Mouse (Mus musculus) forebrain, embryonic 12.5 days (tissue): Measurements from ENCODE around the gene Ncbp3. TPM values are rescaled to one million over a fixed set of nuclear protein-coding genes. Genes with fewer than 3 reads are reported as not detected.
A peak's percentile ranks its signal among the peaks of the same experiment; 100 is the strongest.

Experiments used
- ATAC-seq: fragments of 200-750 bp; cut with Nextera tagmentation; 2 replicates; pipeline ENCODE4 v1.8.0; 2017; ENCODE audit warnings: moderate TSS enrichment; ENCODE audit not compliant: low FRiP score
- H3K27ac ChIP-seq: fragments of 300-500 bp; sonication (generic); 2 replicates; pipeline ENCODE4 v1.5.1; 2016; ENCODE audit warnings: mild to moderate bottlenecking
- H3K27me3 ChIP-seq: fragments of 300-500 bp; sonication (generic); 2 replicates; pipeline ENCODE4 v1.6.1; 2016; ENCODE audit warnings: mild to moderate bottlenecking
- H3K36me3 ChIP-seq: fragments of 300-500 bp; sonication (generic); replicated peaks from 2 replicates; pipeline ENCODE4 v1.6.1; 2016; ENCODE audit warnings: mild to moderate bottlenecking
- H3K4me1 ChIP-seq: fragments of 300-500 bp; sonication (generic); 2 replicates; pipeline ENCODE4 v1.6.1; 2016
- H3K4me2 ChIP-seq: fragments of 300-500 bp; sonication (generic); 2 replicates; pipeline ENCODE4 v1.6.1; 2016; ENCODE audit warnings: mild to moderate bottlenecking, moderate library complexity
- H3K4me3 ChIP-seq: fragments of 300-500 bp; sonication (generic); replicated peaks from 2 replicates; pipeline ENCODE4 v1.5.1; 2016; ENCODE audit warnings: mild to moderate bottlenecking
- H3K9ac ChIP-seq: fragments of 300-500 bp; sonication (generic); 2 replicates; pipeline ENCODE4 v1.6.1; 2016; ENCODE audit warnings: mild to moderate bottlenecking
- H3K9me3 ChIP-seq: fragments of 300-500 bp; sonication (generic); 2 replicates; pipeline ENCODE4 v1.6.1; 2016
- WGBS: fragments of 180-500 bp; shearing (Covaris S2); methylation state at CpG from one replicate; pipeline ENCODE4 v1.1.7; 2016; 5-methylcytosine and 5-hydroxymethylcytosine counted together
- polyA plus RNA-seq: library from polyadenylated mRNA; unstranded; fragments of >200 nt; fragmentation: Nextera tagmentation; extraction: Ambion mirVana; gene quantifications from 2 replicates; pipeline ENCODE4 v1.2.1, GENCODE M21; 2016

The Ncbp3 gene
- polyA plus RNA-seq, 1 experiment from 2014 or later = 13.6 TPM

DNA sequence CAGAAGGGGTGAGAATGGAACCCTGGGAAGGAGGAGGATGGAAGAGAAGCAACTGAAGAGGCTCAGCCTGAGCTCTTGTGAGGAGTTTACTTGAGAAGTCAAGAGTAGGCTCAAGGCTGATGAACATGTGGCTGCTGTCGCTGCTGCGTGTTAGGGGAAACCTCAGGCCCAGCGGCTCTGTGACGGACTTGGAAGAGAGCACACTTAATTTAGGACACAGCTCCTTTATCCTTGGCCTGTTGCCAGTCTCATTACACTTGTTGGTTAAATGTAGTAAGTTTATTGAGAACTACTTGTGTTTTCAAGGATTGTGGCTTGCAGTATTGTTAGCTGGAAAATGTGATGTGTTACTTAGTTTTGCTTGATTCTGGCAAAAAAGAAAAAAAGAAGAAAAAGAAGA is 29.1 kb downstream of the Ncbp3 start:
- 80% methylated on average over 4 of the region's 4 CpGs for WGBS
- Histone ChIP-seq H3K27me3 (no peaks in the 10 kb centered on the region), H3K9ac (no peak overlapping the region), H3K4me1 (no peaks in the 10 kb centered on the region), H3K4me2 (no peak overlapping the region), H3K4me3 (no peak overlapping the region), H3K36me3 (peaks cover 89% of the 10 kb centered on the region), H3K9me3 (no peaks in the 10 kb centered on the region), H3K27ac (no peak overlapping the region)
- ATAC-seq = no peak

DNA sequence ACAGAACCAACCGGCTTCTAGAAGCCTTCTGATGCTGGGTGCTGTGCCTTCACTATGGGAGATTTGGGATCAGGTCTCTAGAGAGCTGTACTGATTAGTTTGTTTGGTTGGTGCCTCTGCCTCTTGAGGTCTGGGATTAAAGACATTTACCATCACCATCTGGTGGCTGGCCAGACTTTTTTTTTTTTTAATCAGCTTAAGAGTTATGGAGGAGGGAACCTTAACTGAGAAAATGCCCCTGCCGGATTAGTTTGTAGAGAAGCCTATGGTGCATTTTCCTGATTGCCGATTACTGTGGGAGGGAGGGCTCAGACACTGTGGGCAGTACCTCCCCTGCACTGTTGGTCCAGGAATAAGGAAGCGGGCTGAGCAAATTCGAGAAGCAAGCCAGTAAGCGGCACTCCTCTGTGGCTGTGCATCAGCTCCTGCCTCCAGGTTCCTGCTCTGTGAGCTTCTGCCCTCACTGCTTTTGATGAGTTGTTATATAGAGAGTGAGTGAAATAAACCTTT is 29.7 kb downstream of the Ncbp3 start:
- no peak overlapping the region for H3K9ac ChIP-seq
- H3K4me2 ChIP-seq = no peak overlapping the region
- H3K4me1 ChIP-seq = no peaks in the 10 kb centered on the region
- ATAC-seq = no peak
- H3K4me3 ChIP-seq = no peak overlapping the region
- no peaks in the 10 kb centered on the region for H3K27me3 ChIP-seq
- H3K27ac ChIP-seq = no peak overlapping the region
- WGBS = 80% methylated on average over 6 of the region's 6 CpGs
- no peaks in the 10 kb centered on the region for H3K9me3 ChIP-seq
- H3K36me3 ChIP-seq = peaks cover 94% of the 10 kb centered on the region

DNA sequence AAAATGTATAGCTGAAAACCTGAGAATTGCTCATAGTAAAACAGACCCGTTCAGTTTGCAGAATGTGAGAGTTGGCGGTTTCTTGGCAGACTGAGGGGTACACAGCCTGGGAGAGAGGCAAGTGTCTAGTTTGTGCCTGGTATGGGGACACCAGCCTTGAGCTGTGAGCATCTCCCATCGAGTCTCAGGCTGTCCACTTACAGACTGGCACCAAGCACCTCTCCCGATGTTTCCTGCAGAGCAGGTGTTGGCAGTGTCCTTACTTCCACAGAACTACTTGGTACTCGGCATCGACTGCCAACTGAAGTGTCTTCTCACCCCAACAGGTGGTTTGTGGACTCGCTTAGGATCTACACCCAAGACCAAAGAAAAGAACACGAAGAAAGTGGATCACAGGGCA is 31.0 kb downstream of the Ncbp3 start:
- 92% methylated on average over 8 of the region's 8 CpGs for WGBS
- Histone ChIP-seq H3K9ac (no peak overlapping the region), H3K27ac (no peak overlapping the region), H3K36me3 (peaks cover 88% of the 10 kb centered on the region), H3K4me2 (no peak overlapping the region), H3K27me3 (no peaks in the 10 kb centered on the region), H3K4me3 (no peak overlapping the region), H3K9me3 (no peaks in the 10 kb centered on the region), H3K4me1 (no peaks in the 10 kb centered on the region)
- no peak for ATAC-seq

DNA sequence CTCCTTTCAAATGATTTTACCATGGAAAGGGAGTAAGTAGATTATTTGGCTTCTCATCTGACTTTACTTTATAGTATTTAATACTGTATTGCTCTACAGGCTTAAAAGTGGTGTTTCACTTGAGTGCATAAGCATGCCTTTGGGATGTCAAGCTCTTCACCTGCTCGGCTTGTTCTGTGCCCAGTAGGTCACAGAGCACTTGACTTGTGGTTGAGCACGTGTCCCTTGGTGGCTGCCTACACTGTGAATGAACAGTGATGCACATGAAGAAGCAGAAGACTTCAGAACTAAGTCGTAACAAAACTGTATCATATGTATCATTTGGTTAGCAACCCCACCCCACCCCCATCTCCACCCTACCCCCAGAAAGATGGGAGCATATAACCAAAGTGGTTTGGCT is 32.7 kb downstream of the Ncbp3 start:
- no peak overlapping the region for H3K27ac ChIP-seq
- no peaks in the 10 kb centered on the region for H3K27me3 ChIP-seq
- no peaks in the 10 kb centered on the region for H3K4me1 ChIP-seq
- no peak for ATAC-seq
- H3K4me2 ChIP-seq = no peak overlapping the region
- H3K9me3 ChIP-seq = no peaks in the 10 kb centered on the region
- H3K36me3 ChIP-seq = peaks cover 79% of the 10 kb centered on the region
- H3K4me3 ChIP-seq = no peak overlapping the region
- H3K9ac ChIP-seq = no peak overlapping the region
- 86% methylated on average over 3 of the region's 3 CpGs for WGBS

DNA sequence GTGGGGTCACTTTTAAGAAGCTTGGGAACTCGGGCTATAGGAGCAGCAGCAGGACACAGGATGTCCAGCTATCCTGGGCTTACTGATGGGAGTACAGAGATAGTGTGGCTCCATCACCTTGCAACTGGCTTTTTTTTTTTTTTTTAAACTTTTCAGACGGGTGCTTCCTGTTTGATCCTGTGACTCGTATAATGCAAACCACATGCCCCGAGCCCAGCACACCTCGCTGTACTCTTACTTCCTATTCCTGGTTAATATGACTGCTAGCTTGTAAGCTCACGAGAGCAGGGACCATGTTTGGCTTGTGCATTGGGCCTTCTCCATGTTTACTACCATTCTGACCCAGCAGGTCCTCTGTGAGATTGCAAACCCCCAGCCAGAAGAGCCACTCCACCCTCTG is 36.7 kb downstream of the Ncbp3 start:
- Histone ChIP-seq H3K27ac (peak overlapping the region; percentile 68), H3K4me3 (no peak overlapping the region), H3K36me3 (peaks cover 53% of the 10 kb centered on the region), H3K4me1 (peaks cover 9% of the 10 kb centered on the region; the same call in 1 of the 2 replicates), H3K4me2 (no peak overlapping the region), H3K27me3 (no peaks in the 10 kb centered on the region), H3K9ac (no peak overlapping the region), H3K9me3 (no peaks in the 10 kb centered on the region)
- 84% methylated on average over 6 of the region's 6 CpGs for WGBS
- no peak for ATAC-seq

DNA sequence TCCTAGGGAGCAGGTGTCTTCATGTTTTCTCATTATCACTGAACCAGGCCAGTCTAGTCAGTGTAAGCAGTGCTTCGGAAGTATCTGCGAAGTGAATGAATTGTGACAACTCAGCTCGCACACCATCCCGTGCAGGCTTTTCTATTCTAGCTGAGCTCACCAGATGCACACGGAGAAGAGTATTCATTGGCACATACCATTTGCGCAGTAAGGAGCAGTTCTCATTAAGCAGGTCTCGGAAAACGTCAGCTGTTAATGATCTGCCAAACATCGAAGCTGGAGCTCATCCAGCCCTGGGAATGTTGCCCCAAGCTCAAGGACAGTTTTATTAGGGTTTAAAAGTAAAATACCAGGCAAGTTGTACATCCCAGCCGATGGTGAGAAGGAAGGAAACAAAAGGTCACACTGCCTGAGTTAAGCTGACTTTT is 37.2 kb downstream of the Ncbp3 start:
- 77% methylated on average over 10 of the region's 10 CpGs for WGBS
- H3K36me3 ChIP-seq = peaks cover 49% of the 10 kb centered on the region
- H3K27ac ChIP-seq = peak overlapping the region; percentile 68; the same call in 1 of the 2 replicates
- no peaks in the 10 kb centered on the region for H3K9me3 ChIP-seq
- no peak overlapping the region for H3K9ac ChIP-seq
- ATAC-seq = no peak
- no peak overlapping the region for H3K4me2 ChIP-seq
- no peaks in the 10 kb centered on the region for H3K27me3 ChIP-seq
- H3K4me1 ChIP-seq = peaks cover 9% of the 10 kb centered on the region; the same call in 1 of the 2 replicates
- H3K4me3 ChIP-seq = no peak overlapping the region

DNA sequence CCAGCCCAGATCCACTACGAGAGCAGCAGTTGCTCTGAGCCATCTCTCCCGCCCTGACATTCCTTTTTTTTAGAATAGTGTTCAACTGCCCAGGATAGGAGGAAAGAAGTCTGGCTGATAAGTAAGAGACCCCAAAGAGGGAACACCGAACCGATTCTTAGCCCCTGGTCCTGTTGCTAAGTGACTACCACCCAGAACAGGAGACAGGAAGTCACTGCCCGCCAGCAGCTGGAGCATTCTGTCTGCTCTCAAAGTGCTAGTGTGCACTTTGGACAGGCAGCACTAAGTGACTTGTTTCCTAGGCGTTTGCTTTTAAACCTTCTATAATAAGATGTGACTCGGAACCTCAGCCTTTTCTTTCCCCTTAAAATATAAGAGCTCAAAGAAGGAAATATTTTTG is 37.8 kb downstream of the Ncbp3 start:
- Histone ChIP-seq H3K4me3 (no peak overlapping the region), H3K27ac (no peak overlapping the region), H3K9ac (no peak overlapping the region), H3K4me1 (peaks cover 9% of the 10 kb centered on the region; the same call in 1 of the 2 replicates), H3K9me3 (no peaks in the 10 kb centered on the region), H3K36me3 (peaks cover 44% of the 10 kb centered on the region), H3K4me2 (no peak overlapping the region), H3K27me3 (no peaks in the 10 kb centered on the region)
- WGBS = 84% methylated on average over 7 of the region's 7 CpGs
- ATAC-seq = no peak

DNA sequence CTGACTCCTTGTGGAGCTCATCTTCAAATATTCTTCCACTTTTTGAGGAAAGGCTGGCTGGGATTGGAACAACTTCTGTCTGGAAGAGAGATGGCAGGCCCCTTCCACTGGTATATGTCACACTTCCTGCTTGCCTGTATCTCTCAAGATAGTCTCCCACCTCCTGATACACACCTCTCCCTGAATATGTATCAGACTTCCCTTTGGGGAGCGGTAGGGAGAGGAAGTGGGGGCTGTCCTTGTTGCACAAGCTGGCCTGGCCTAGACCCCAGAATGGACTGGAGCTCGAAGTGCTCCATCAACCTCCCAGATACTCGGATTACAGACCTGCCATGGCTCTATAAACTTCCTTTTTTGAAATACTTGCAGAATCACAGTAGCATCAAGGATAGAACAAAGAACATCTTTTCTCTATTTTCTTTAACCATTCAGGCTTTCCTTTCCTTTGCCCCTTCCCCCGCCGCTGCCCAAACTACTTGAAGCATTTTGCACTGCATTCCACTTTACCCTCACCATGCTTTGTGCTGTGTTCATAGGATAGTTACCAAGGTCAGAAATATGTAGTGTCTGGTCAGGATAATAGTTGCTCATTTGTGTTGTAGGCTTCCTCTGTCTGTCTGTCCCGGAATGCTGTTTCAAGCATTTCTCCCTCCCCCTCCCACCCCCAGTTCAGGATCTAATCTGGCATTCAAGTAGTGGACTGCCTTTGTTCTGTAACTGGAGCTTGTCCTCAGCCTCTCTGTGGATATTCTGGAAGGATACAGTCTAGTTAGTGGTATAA is 40.3 kb downstream of the Ncbp3 start:
- Histone ChIP-seq H3K4me3 (no peak overlapping the region), H3K9ac (no peak overlapping the region), H3K27me3 (no peaks in the 10 kb centered on the region), H3K4me1 (peaks cover 9% of the 10 kb centered on the region; the same call in 1 of the 2 replicates), H3K36me3 (peaks cover 20% of the 10 kb centered on the region), H3K4me2 (no peak overlapping the region), H3K27ac (no peak overlapping the region), H3K9me3 (no peaks in the 10 kb centered on the region)
- ATAC-seq = no peak
- 46% methylated on average over 6 of the region's 6 CpGs for WGBS

DNA sequence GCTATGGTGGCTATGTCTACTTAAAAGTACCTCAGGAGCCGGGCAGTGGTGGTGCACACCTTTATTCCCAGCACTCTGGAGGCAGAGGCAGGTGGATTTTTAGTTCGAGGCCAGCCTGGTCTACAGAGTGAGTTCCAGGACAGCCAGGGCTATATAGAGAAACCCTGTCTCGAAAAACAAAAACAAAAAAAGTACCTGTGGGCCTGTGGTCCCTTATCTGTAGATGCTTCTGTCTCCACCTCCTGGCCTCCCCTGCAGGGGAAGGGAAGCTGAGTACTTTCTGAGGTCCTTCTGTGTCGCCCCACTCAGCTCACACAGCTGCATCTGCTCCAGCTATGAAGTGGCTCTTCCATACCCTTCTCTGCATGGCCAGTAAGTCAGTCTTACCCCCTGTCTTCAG is 42.7 kb downstream of the Ncbp3 start, which contains the start of gene Itgae:
Gene Itgae (plus strand): TSS at position 301 of the 400 bp plus-strand sequence.
- no peak within 1 kb of the TSS for H3K9ac ChIP-seq
- no peak for ATAC-seq
- H3K36me3 ChIP-seq = peaks cover 10% of the 10 kb centered on the region
- H3K4me2 ChIP-seq = no peak within 1 kb of the TSS
- H3K27ac ChIP-seq = no peak within 1 kb of the TSS
- H3K27me3 ChIP-seq = no peaks in the 10 kb centered on the region
- 89% methylated on average over 4 of the region's 4 CpGs for WGBS
- no peak within 1 kb of the TSS for H3K4me3 ChIP-seq
- H3K4me1 ChIP-seq = peaks cover 9% of the 10 kb centered on the region; the same call in 1 of the 2 replicates
- no peaks in the 10 kb centered on the region for H3K9me3 ChIP-seq

DNA sequence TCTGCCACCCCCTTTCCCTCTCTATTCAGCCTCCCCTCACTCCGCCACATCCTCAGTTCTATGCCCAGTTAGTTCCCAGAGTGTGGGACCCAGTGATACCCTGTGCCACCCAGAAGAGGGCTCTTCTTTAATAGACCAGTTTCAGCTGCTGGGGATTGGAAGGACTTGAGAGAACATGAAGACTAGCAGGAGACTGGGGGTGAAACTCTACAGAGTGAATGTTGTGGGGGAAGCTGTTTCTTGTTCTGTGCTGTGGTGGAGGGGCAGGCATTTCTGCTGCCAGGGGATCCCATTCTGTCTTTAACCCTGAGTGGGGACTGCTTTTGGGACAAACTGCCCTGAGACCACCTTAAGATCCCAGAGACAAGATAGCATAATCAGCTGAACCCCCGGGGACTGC is 43.2 kb downstream of the Ncbp3 start:
- no peak overlapping the region for H3K4me2 ChIP-seq
- H3K36me3 ChIP-seq = peaks cover 7% of the 10 kb centered on the region; the same call in 1 of the 2 replicates
- no peak overlapping the region for H3K27ac ChIP-seq
- no peak overlapping the region for H3K9ac ChIP-seq
- H3K9me3 ChIP-seq = no peaks in the 10 kb centered on the region
- H3K4me1 ChIP-seq = peaks cover 9% of the 10 kb centered on the region; the same call in 1 of the 2 replicates
- no peak overlapping the region for H3K4me3 ChIP-seq
- ATAC-seq = no peak
- 88% methylated on average over 2 of the region's 2 CpGs for WGBS
- no peaks in the 10 kb centered on the region for H3K27me3 ChIP-seq

DNA sequence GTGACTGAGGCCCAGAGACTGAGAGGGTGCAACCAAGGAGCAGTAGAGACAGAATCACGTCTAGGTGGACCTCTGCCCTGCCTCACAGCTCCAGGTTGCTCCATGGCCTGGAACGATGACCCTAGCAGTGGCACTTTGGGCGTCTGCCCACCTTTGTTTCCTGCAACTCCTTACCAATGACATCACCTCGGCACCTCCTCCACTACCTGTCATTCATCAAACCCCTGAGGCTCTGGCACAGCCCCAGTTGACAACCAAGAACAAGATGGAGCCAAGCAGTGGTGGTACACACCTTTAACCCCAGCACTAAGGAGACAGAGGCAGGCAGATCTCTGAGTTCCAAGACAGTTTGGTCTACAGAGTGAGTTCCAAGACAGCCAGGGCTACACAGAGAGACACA is 44.5 kb downstream of the Ncbp3 start:
- H3K9me3 ChIP-seq = no peaks in the 10 kb centered on the region
- WGBS = 76% methylated on average over 4 of the region's 4 CpGs

DNA sequence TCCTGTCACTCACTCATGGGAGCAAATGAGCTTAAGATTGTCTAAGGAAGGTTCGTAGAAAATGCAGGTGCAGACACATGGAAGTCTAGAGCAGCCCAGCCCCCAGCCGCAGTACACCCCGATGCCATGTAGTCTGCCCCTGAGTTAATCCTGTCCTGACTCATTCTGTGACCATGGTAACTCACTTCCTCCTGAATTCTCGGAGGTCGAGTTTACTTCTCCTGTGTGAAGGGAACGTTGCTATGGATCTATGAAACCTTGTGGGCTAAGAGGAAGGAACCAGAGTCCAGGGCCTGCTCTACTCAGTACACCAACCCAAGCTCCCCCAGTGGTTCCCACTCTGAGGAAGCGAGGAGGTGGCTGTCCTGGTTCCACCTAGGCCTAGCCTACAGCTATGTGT is 45.3 kb downstream of the Ncbp3 start:
- WGBS = 84% methylated on average over 7 of the region's 7 CpGs

More for the DNA sequence above, 44.5 kb downstream of the Ncbp3 start:
- Histone ChIP-seq H3K27me3 (no peaks in the 10 kb centered on the region), H3K36me3 (no peaks in the 10 kb centered on the region), H3K4me2 (no peak overlapping the region), H3K4me3 (no peak overlapping the region), H3K9ac (no peak overlapping the region), H3K4me1 (peaks cover 9% of the 10 kb centered on the region; the same call in 1 of the 2 replicates), H3K27ac (no peak overlapping the region)
- ATAC-seq = no peak

More for the DNA sequence above, 45.3 kb downstream of the Ncbp3 start:
- Histone ChIP-seq H3K4me2 (no peak overlapping the region), H3K27ac (no peak overlapping the region), H3K36me3 (no peaks in the 10 kb centered on the region), H3K4me3 (no peak overlapping the region), H3K9ac (no peak overlapping the region), H3K4me1 (0 out of 2 replicates have a peak, but pooled peaks cover 5% of the 10 kb centered on the region), H3K27me3 (no peaks in the 10 kb centered on the region), H3K9me3 (no peaks in the 10 kb centered on the region)
- no peak for ATAC-seq
